Mouse (Mus musculus): Measurements from ENCODE around the gene Phactr1.

Phactr1 gene

GRCm38 (mm10) chr13:43018863-43019262 is 338.4 kb downstream of the Phactr1 start:
- no peak for DNase-seq (ENCODE audit: low read depth, low spot score)

- no peak for DNase-seq (ENCODE audit: low read depth, low spot score)
These were observed 340.6 kb downstream of the Phactr1 start for GRCm38 (mm10) chr13:43021031-43021430.

- no peak for DNase-seq (ENCODE audit: low read depth, low spot score)
These were observed 342.6 kb downstream of the Phactr1 start for GRCm38 (mm10) chr13:43023005-43023404.

GRCm38 (mm10) chr13:43027568-43027967 is 347.1 kb downstream of the Phactr1 start:
- DNase-seq (ENCODE audit: low read depth, low spot score), result no peak

- DNase-seq (ENCODE audit: low read depth, low spot score), result no peak
These were observed 349.8 kb downstream of the Phactr1 start for GRCm38 (mm10) chr13:43030222-43030621.

GRCm38 (mm10) chr13:43032451-43032850 is 352.0 kb downstream of the Phactr1 start:
- no peak for DNase-seq (ENCODE audit: low read depth, low spot score)

GRCm38 (mm10) chr13:43036510-43036909 is 356.1 kb downstream of the Phactr1 start:
- DNase-seq (ENCODE audit: low read depth, low spot score), result no peak

GRCm38 (mm10) chr13:43042766-43043165 is 362.3 kb downstream of the Phactr1 start:
- no peak for DNase-seq (ENCODE audit: low read depth, low spot score)

- no peak for DNase-seq (ENCODE audit: low read depth, low spot score)
These were observed 368.1 kb downstream of the Phactr1 start for GRCm38 (mm10) chr13:43048553-43048952.

- no peak for DNase-seq (ENCODE audit: low read depth, low spot score)
These were observed 372.8 kb downstream of the Phactr1 start for GRCm38 (mm10) chr13:43053201-43053600.

- no peak for DNase-seq (ENCODE audit: low read depth, low spot score)
These were observed 374.7 kb downstream of the Phactr1 start for GRCm38 (mm10) chr13:43055136-43055535.

- no peak for DNase-seq (ENCODE audit: low read depth, low spot score)
These were observed 376.7 kb downstream of the Phactr1 start for GRCm38 (mm10) chr13:43057104-43057503.

- no peak for DNase-seq (ENCODE audit: low read depth, low spot score)
These were observed 382.9 kb downstream of the Phactr1 start for GRCm38 (mm10) chr13:43063355-43063754.

- no peak for DNase-seq (ENCODE audit: low read depth, low spot score)
These were observed 388.4 kb downstream of the Phactr1 start for GRCm38 (mm10) chr13:43068716-43069265.

GRCm38 (mm10) chr13:43070496-43070895 is 390.1 kb downstream of the Phactr1 start:
- DNase-seq (ENCODE audit: low read depth, low spot score), result no peak

- no peak for DNase-seq (ENCODE audit: low read depth, low spot score)
These were observed 390.5 kb downstream of the Phactr1 start for GRCm38 (mm10) chr13:43070971-43071370.

- DNase-seq (ENCODE audit: low read depth, low spot score), result no peak
These were observed 395.0 kb downstream of the Phactr1 start for GRCm38 (mm10) chr13:43075456-43075855.

- no peak for DNase-seq (ENCODE audit: low read depth, low spot score)
These were observed 397.1 kb downstream of the Phactr1 start for GRCm38 (mm10) chr13:43077485-43077884.

GRCm38 (mm10) chr13:43085226-43085625 is 404.8 kb downstream of the Phactr1 start:
- no peak for DNase-seq (ENCODE audit: low read depth, low spot score)

GRCm38 (mm10) chr13:43094365-43094764 is 413.9 kb downstream of the Phactr1 start:
- DNase-seq (ENCODE audit: low read depth, low spot score), result peak; percentile 52

- DNase-seq (ENCODE audit: low read depth, low spot score), result no peak
These were observed 422.5 kb downstream of the Phactr1 start for GRCm38 (mm10) chr13:43102943-43103342.

- no peak for DNase-seq (ENCODE audit: low read depth, low spot score)
These were observed 424.1 kb downstream of the Phactr1 start for GRCm38 (mm10) chr13:43104496-43104895.

- no peak for DNase-seq (ENCODE audit: low read depth, low spot score)
These were observed 431.9 kb downstream of the Phactr1 start for GRCm38 (mm10) chr13:43112280-43112679.

- DNase-seq (ENCODE audit: low read depth, low spot score), result no peak
These were observed 432.3 kb downstream of the Phactr1 start for GRCm38 (mm10) chr13:43112707-43113106.

Measured in mesoderm, embryonic 11.5 days (tissue).